Mouse (Mus musculus) small intestine, adult 2 months (tissue): ENCODE data around the gene Gpr183. TPM values are rescaled to one million over a fixed set of nuclear protein-coding genes. Genes with fewer than 3 reads are reported as not detected.

ENCODE experiments used
- H3K27ac ChIP-seq: fragments of 200-500 bp; 2 replicates; pipeline ENCODE4 v1.5.1; 2012; ENCODE audit warnings: low read depth, low read length, control low read depth, inconsistent platforms; ENCODE audit not compliant: insufficient read depth
- H3K27me3 ChIP-seq: fragments of 200-500 bp; 2 replicates; pipeline ENCODE4 v1.6.1; 2012; ENCODE audit warnings: mild to moderate bottlenecking, moderate library complexity, low read length, inconsistent platforms; ENCODE audit not compliant: control insufficient read depth, insufficient read depth
- H3K36me3 ChIP-seq: fragments of 200-500 bp; 2 replicates; pipeline ENCODE4 v1.6.1; 2012; ENCODE audit warnings: mild to moderate bottlenecking, low read length, control low read depth, inconsistent platforms; ENCODE audit not compliant: control insufficient read depth, insufficient read depth
- H3K4me1 ChIP-seq: fragments of 200-500 bp; 2 replicates; pipeline ENCODE4 v1.6.1; 2012; ENCODE audit warnings: low read length, inconsistent platforms, mixed read lengths; ENCODE audit not compliant: control insufficient read depth, insufficient read depth, insufficient read length
- H3K4me3 ChIP-seq: fragments of 200-500 bp; 2 replicates; pipeline ENCODE4 v1.5.1; 2012; ENCODE audit warnings: low read depth, mild to moderate bottlenecking, control low read depth, inconsistent platforms, low read length, moderate library complexity
- CTCF ChIP-seq: fragments of 200-500 bp; IDR thresholded peaks from 2 replicates; pipeline ENCODE4 v1.5.1; 2012; ENCODE audit warnings: low read depth, mild to moderate bottlenecking, control low read depth, inconsistent platforms, low read length, moderate library complexity, mixed read lengths; ENCODE audit not compliant: insufficient replicate concordance, insufficient read length; ENCODE audit errors: extremely low read depth
- POLR2A ChIP-seq: fragments of 200-500 bp; IDR thresholded peaks from 2 replicates; pipeline ENCODE4 v1.6.1; 2012; ENCODE audit warnings: low read depth, mild to moderate bottlenecking, control low read depth, inconsistent platforms, low read length, moderate library complexity
- WGBS: fragments of 180-500 bp; shearing (Covaris S2); methylation state at CpG from one replicate; pipeline ENCODE4 v1.1.7; 2018; 5-methylcytosine and 5-hydroxymethylcytosine counted together
- polyA plus RNA-seq: library from polyadenylated mRNA; depleted of rRNA; stranded (reverse); fragments of >200 nt; gene quantifications from 2 replicates; pipeline ENCODE4 v1.2.3, GENCODE M21; 2012

The Gpr183 gene
- polyA plus RNA-seq, 1 experiment = 1.8 TPM

DNA sequence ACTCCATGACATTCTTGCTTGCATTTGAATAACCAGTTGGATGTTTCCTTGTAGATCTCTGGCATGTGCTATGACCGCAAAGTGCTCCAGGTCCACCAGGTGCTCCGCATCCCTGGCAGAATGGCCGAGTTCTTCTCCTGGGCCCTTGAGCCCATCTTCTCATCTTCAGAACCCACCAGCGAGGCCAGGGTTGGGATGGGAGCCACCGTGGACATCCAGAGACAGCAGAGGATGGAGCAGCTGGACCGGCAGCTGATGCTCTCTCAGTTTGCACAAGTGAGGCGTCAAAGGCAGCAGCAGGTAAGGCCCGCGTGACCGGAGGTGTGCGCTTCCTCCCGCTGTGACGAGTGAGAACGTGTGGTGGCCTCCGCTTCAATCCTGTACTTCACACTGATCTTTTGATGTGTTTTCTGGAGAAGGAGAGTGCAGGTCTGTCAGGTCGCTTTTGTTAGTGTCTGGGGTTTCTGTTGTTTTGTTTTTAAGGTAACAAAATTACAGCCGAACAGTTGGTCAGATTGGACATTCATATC is 29.2 kb upstream of the Gpr183 start:
- Histone ChIP-seq H3K4me3 (no peak overlapping the region), H3K27ac (no peak overlapping the region), H3K27me3 (no peaks in the 10 kb centered on the region), H3K36me3 (peaks cover 8% of the 10 kb centered on the region), H3K4me1 (peaks cover 29% of the 10 kb centered on the region)
- no peak for TF ChIP-seq CTCF
- TF ChIP-seq POLR2A = no peak
- WGBS = 93% methylated on average over 17 of the region's 17 CpGs

DNA sequence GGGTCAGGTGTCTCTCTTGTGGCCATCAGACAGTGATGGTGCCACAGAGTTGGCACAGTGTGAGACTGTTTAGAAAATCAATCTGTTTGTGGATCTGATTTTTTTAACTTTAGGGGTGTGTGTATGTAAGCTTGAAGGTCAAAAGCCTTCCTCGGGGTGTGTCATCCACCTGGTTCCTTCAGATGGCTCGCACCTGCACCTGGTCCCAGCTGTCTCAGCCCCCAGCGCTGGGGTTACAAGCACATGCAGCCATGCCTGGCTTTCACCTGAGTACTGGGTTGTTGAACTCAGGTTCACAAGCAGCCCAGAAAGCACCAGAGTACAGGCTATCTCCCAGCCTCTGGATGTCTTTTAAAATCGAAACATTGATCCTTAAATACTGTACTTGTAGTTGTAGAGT is 28.6 kb upstream of the Gpr183 start:
- Histone ChIP-seq H3K36me3 (peaks cover 8% of the 10 kb centered on the region), H3K27me3 (no peaks in the 10 kb centered on the region), H3K27ac (no peak overlapping the region), H3K4me3 (no peak overlapping the region), H3K4me1 (peaks cover 28% of the 10 kb centered on the region)
- 38% methylated on average over 4 of the region's 4 CpGs for WGBS
- no peak for TF ChIP-seq POLR2A
- TF ChIP-seq CTCF = no peak

DNA sequence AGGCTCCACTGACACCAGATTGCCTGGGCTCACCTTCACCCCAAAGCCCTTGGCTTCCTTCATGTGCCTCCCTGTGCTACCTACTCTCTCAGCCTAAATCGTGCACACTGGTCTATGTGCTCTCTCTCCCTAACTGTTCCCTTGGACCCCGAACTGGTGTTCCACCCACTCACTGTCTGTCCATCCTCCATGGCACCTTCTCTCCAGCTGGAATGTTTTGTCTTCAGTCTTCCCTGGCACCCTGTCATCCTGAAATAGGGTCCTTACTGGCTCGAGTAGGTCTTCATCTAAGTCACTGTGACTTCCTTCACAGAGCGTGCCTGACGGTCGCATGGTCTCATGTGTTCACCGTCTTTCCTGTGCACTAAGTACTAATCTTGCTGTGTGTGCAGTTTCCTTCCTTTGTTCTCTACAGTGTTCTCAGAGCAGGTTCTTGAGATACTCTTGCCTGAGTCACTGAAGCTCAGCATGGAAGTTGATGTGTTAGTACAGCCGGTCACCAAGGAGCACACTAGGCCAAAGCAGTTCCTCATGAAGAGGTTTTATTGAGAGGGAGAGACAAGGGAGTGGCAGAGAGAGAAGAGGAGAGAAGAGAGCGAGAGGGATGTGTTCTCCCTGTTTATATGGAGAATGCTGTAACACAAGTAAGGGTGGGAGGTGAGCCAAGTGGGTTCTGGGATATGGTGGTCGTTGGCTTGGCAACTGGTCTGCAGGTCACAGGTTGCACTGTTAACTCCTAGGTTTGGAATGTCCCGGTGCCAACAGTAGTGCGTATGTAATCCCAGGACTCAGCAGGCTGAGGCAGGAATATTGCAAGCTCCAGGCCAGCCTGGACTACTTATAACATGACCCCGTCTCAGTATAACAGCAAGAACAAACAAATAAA is 27.6 kb upstream of the Gpr183 start:
- Histone ChIP-seq H3K36me3 (peaks cover 8% of the 10 kb centered on the region), H3K27ac (peak overlapping the region; percentile 40), H3K27me3 (no peaks in the 10 kb centered on the region), H3K4me1 (peaks cover 28% of the 10 kb centered on the region), H3K4me3 (no peak overlapping the region)
- no peak for TF ChIP-seq POLR2A
- TF ChIP-seq CTCF = no peak
- 77% methylated on average over 13 of the region's 13 CpGs for WGBS

DNA sequence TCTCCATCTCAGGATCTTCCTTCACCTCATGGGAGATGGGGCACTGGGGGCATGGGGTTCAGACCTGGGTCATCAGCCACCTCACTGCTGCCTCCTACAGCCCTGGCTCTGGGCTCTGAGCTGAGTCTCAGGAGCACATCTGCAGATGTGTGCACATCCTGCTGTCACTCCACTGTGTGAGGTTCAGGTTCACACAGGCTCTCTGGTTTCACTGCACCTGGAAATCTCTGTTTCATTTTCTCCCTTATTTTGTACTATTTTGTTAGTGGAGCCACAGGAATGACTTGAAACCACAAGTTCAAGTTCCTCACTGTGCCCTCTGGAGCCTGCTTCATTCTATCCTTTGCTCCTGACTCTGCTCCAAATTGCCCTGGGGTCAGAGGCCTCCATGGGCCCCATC is 26.9 kb upstream of the Gpr183 start:
- no peak overlapping the region for H3K4me3 ChIP-seq
- H3K36me3 ChIP-seq = peaks cover 10% of the 10 kb centered on the region
- H3K27ac ChIP-seq = peak overlapping the region; percentile 40
- peaks cover 26% of the 10 kb centered on the region for H3K4me1 ChIP-seq
- TF ChIP-seq CTCF (no peak), POLR2A (no peak)
- no peaks in the 10 kb centered on the region for H3K27me3 ChIP-seq

DNA sequence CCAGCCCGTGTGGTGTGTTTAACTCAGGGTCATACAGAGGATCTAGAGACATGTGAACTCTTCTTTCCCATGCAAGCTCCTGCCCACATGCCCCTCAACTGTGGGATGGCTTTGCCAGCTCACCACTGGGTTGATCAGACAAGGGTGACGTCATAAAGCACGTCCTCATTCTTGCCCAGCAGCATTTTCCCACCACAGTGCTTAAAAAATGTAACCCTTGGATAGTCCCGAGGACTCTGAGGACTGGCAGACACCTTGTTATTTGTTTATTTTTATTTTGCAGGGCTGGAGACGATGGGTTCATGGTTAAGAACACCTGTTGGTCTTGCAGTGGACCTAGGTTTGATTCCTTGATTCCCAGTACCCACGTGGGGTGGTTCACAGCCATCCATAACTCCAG is 25.9 kb upstream of the Gpr183 start:
- WGBS = 87% methylated on average over 6 of the region's 6 CpGs
- Histone ChIP-seq H3K4me3 (no peak overlapping the region), H3K4me1 (peaks cover 23% of the 10 kb centered on the region), H3K36me3 (peaks cover 10% of the 10 kb centered on the region), H3K27me3 (no peaks in the 10 kb centered on the region), H3K27ac (no peak overlapping the region)
- TF ChIP-seq POLR2A = no peak
- TF ChIP-seq CTCF = no peak

DNA sequence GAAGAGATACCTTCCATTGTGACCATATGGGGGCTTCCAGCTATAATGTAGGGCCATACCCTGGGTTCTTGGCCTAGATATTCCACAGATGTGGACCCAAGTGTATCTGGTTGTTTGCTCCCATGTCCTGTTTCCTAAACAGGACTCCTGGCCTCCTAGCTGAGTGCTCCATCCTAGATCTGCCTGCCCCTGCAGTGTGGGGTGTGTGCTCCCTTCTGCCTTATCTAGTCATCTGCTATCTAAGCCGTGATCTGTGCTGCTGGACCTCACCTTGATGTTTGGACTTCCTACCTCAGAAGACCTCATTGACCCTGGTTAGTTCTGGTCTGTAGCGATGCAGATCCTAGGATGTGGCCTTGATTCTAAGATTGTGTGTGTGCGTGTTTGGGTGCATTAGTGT is 24.9 kb upstream of the Gpr183 start:
- Histone ChIP-seq H3K36me3 (peaks cover 7% of the 10 kb centered on the region), H3K27me3 (no peaks in the 10 kb centered on the region), H3K4me3 (no peak overlapping the region), H3K4me1 (peaks cover 20% of the 10 kb centered on the region), H3K27ac (no peak overlapping the region)
- 86% methylated on average over 3 of the region's 3 CpGs for WGBS
- TF ChIP-seq POLR2A (no peak), CTCF (no peak)

DNA sequence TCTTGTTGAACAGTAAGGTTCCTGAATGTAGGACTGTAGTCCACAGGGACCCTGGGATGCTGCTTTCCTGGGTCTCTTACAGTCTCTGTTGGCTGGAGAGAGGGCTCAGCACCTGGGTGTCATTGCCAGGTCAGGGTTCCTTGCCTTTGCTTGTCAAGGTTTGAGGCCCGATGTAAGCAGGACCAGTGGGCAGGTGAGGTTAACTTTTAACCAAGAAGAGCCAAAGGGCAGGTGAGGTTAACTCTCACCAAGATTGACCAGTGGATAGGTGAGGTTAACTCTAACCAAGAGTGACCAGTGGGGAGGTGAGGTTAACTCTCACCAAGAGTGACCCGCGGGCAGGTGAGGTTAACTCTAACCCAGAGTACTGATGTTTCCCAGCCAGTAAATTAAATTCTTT is 24.3 kb upstream of the Gpr183 start:
- 71% methylated on average over 3 of the region's 3 CpGs for WGBS

More for the DNA sequence above, 24.3 kb upstream of the Gpr183 start:
- TF ChIP-seq POLR2A = no peak
- TF ChIP-seq CTCF = no peak
- Histone ChIP-seq H3K4me1 (peaks cover 20% of the 10 kb centered on the region), H3K36me3 (peaks cover 6% of the 10 kb centered on the region; the same call in 1 of the 2 replicates), H3K4me3 (no peak overlapping the region), H3K27ac (no peak overlapping the region), H3K27me3 (no peaks in the 10 kb centered on the region)
